8 mouse cellular contexts compared by ENCODE assay signal in the genomic region with DNA sequence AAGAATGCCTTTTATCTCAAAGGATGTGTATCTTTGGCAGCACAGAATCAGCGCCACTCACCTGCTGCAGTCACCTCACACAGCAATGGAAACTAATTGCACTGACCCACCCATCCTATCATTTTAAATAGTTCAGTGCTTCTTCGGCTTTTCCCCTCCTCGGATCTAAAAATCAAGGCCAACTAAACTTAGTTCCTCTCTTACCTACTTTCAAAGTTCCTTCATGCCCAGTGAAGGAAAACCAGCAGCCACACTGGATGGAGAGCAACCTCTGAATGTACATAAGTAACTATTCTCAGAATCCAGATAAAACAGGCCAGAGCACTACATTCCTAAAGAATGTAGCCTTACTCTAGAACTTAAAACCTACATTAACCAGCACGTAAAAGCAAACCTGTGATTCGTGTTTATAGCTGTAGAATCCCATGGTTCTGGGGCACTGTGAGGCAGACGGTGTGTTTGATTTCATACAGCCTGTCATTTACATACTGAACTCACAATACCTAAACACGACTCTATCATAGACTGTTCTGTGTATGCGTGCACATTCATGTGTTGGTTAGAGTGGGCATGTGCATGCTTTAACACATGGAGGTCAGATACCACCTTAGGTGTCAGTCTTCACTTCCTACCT. TPM values are rescaled to one million over a fixed set of nuclear protein-coding genes. Genes with fewer than 3 reads are reported as not detected.
DNase-seq lines count a peak whose midpoint lies in the region; ATAC-seq and TF ChIP-seq lines count a peak whose summit lies in the region.

No protein-coding gene starts in this region.

- no peak for DNase-seq in limb, embryonic 14.5 days (ENCODE audit: low spot score)
- DNase-seq in B cell, adult 2 months: no peak
- DNase-seq in urinary bladder, postnatal 36 days (ENCODE audit: low spot score in 2 of 2): no peak

- 85% methylated on average over 8 of the region's 8 CpGs for WGBS in limb, embryonic 14.5 days
- 82% methylated on average over 8 of the region's 8 CpGs for WGBS in stomach, embryonic 15.5 days

- H3K4me1 ChIP-seq in erythroblast, embryonic 14.5 days (ENCODE audit: control insufficient read depth): peaks cover 60% of the 10 kb centered on the region
- H3K4me1 ChIP-seq in megakaryocyte, embryonic 14.5 days: peaks cover 65% of the 10 kb centered on the region
- H3K4me1 ChIP-seq in limb, embryonic 14.5 days (ENCODE audit: control insufficient read depth, insufficient read depth, low read length): peaks cover 23% of the 10 kb centered on the region
- peaks cover 23% of the 10 kb centered on the region for H3K4me1 ChIP-seq in stomach, embryonic 15.5 days

- peak overlapping the region; percentile 58; the same call in 1 of the 2 replicates for H3K4me2 ChIP-seq in limb, embryonic 14.5 days (replicated peaks; ENCODE audit: low read depth, low read length, severe bottlenecking)
- peak overlapping the region; percentile 70; the same call in 1 of the 2 replicates for H3K4me2 ChIP-seq in stomach, embryonic 15.5 days

- H3K4me3 ChIP-seq in erythroblast, embryonic 14.5 days (replicated peaks): peak overlapping the region; percentile 97
- H3K4me3 ChIP-seq in megakaryocyte, embryonic 14.5 days (replicated peaks): peak overlapping the region; percentile 98
- H3K4me3 ChIP-seq in limb, embryonic 14.5 days (replicated peaks; ENCODE audit: low read length): peak overlapping the region; percentile 76
- H3K4me3 ChIP-seq in stomach, embryonic 15.5 days (replicated peaks): peak overlapping the region; percentile 88

- H3K27me3 ChIP-seq in erythroblast, embryonic 14.5 days (ENCODE audit: control insufficient read depth): no peaks in the 10 kb centered on the region
- no peaks in the 10 kb centered on the region for H3K27me3 ChIP-seq in megakaryocyte, embryonic 14.5 days (replicated peaks)
- H3K27me3 ChIP-seq in limb, embryonic 14.5 days (ENCODE audit: control insufficient read depth, insufficient read depth, low read length): no peaks in the 10 kb centered on the region
- H3K27me3 ChIP-seq in stomach, embryonic 15.5 days (replicated peaks): no peaks in the 10 kb centered on the region

- no peak for TF ChIP-seq POLR2A in limb, embryonic 14.5 days (IDR thresholded peaks at IDR 0.05; ENCODE audit: borderline replicate concordance, extremely low read depth, insufficient read depth, insufficient read length)

- no peak for ATAC-seq in erythroblast, adult 5-6 weeks (replicated peaks; ENCODE audit: low FRiP score, poor library complexity, severe bottlenecking)
- no peak for ATAC-seq in megakaryocyte, adult 5-6 weeks (ENCODE audit: poor library complexity, severe bottlenecking)
- no peak for ATAC-seq in limb, embryonic 14.5 days (ENCODE audit: low FRiP score, low read depth)
- no peak for ATAC-seq in stomach, embryonic 15.5 days (ENCODE audit: insufficient read depth, low FRiP score, low read depth)

- peaks cover 59% of the 10 kb centered on the region for H3K36me3 ChIP-seq in erythroblast, embryonic 14.5 days (ENCODE audit: control insufficient read depth)
- peaks cover 55% of the 10 kb centered on the region for H3K36me3 ChIP-seq in megakaryocyte, embryonic 14.5 days (replicated peaks; ENCODE audit: low read length)
- H3K36me3 ChIP-seq in limb, embryonic 14.5 days (ENCODE audit: control insufficient read depth, insufficient read depth, low read length): peaks cover 55% of the 10 kb centered on the region
- no peaks in the 10 kb centered on the region; the same call in 1 of the 2 replicates for H3K36me3 ChIP-seq in stomach, embryonic 15.5 days

- H3K27ac ChIP-seq in limb, embryonic 14.5 days (replicated peaks; ENCODE audit: low read depth, low read length): no peak overlapping the region
- H3K27ac ChIP-seq in stomach, embryonic 15.5 days: peak overlapping the region; percentile 85; the same call in 1 of the 2 replicates

- H3K9me3 ChIP-seq in erythroblast, embryonic 14.5 days (ENCODE audit: control insufficient read depth, low read length): no peaks in the 10 kb centered on the region
- H3K9me3 ChIP-seq in megakaryocyte, embryonic 14.5 days: no peaks in the 10 kb centered on the region
- H3K9me3 ChIP-seq in limb, embryonic 14.5 days (ENCODE audit: control insufficient read depth, low read length): no peaks in the 10 kb centered on the region
- no peaks in the 10 kb centered on the region for H3K9me3 ChIP-seq in stomach, embryonic 15.5 days

- no peak overlapping the region for H3K9ac ChIP-seq in limb, embryonic 14.5 days (ENCODE audit: low read depth, low read length, severe bottlenecking)
- no peak overlapping the region for H3K9ac ChIP-seq in stomach, embryonic 15.5 days

RNA-seq across cellular contexts. Expression of a gene that starts 0.9 kb away (rescaled TPM):
- polyA plus RNA-seq in erythroblast, embryonic 14.5 days (2012): 24.7 and 28.2 TPM in 2 replicates
- 30.5 and 30.9 TPM in 2 replicates for total RNA-seq in erythroblast, adult 5-6 weeks (2015; ENCODE audit: low replicate concordance)
- 51.7 and 71.7 TPM in 2 replicates for total RNA-seq in erythroblast, adult 5-6 weeks (2017; ENCODE audit: low replicate concordance)
- 34.4 and 53.3 TPM in 2 replicates for polyA plus RNA-seq in megakaryocyte, embryonic 14.5 days (2012; ENCODE audit: insufficient read depth, low replicate concordance)
- 52.3 and 53.9 TPM in 2 replicates for total RNA-seq in megakaryocyte, adult 5-6 weeks (2015)
- total RNA-seq in megakaryocyte, adult 5-6 weeks (2017): 170 and 172 TPM in 2 replicates
- polyA plus RNA-seq in limb, embryonic 14.5 days (2012; rRNA removed): 104 and 132 TPM in 2 replicates
- 151 and 152 TPM in 2 replicates for polyA plus RNA-seq in limb, embryonic 14.5 days (2014; fragmentation: Nextera tagmentation; extraction: Ambion mirVana)
- polyA plus RNA-seq in stomach, embryonic 15.5 days (2015; fragmentation: Nextera tagmentation; extraction: Ambion mirVana): 143 and 149 TPM in 2 replicates

RNA-seq across cellular contexts. Expression of a gene that starts 3.9 kb away (rescaled TPM):
- 1.8 and 2.8 TPM in 2 replicates for polyA plus RNA-seq in erythroblast, embryonic 14.5 days (2012)
- 12.9 and 16.1 TPM in 2 replicates for total RNA-seq in erythroblast, adult 5-6 weeks (2015; ENCODE audit: low replicate concordance)
- 5.0 and 14.6 TPM in 2 replicates for total RNA-seq in erythroblast, adult 5-6 weeks (2017; ENCODE audit: low replicate concordance)
- polyA plus RNA-seq in megakaryocyte, embryonic 14.5 days (2012; ENCODE audit: insufficient read depth, low replicate concordance): 17.7 and 18.6 TPM in 2 replicates
- 60.7 and 78.0 TPM in 2 replicates for total RNA-seq in megakaryocyte, adult 5-6 weeks (2015)
- 22.2 and 43.8 TPM in 2 replicates for total RNA-seq in megakaryocyte, adult 5-6 weeks (2017)
- 62.9 and 63.5 TPM in 2 replicates for polyA plus RNA-seq in limb, embryonic 14.5 days (2012; rRNA removed)
- polyA plus RNA-seq in limb, embryonic 14.5 days (2014; fragmentation: Nextera tagmentation; extraction: Ambion mirVana): 99.0 and 99.7 TPM in 2 replicates
- 85.2 and 90.9 TPM in 2 replicates for polyA plus RNA-seq in stomach, embryonic 15.5 days (2015; fragmentation: Nextera tagmentation; extraction: Ambion mirVana)

RNA-seq across cellular contexts. Expression of a gene that starts 41.6 kb away (rescaled TPM):
- 1.1 TPM in 2 replicates for polyA plus RNA-seq in erythroblast, embryonic 14.5 days (2012)
- 12.5 and 23.2 TPM in 2 replicates for total RNA-seq in erythroblast, adult 5-6 weeks (2015; ENCODE audit: low replicate concordance)
- total RNA-seq in erythroblast, adult 5-6 weeks (2017; ENCODE audit: low replicate concordance): 5.5 and 10.5 TPM in 2 replicates
- 13.7 and 15.8 TPM in 2 replicates for polyA plus RNA-seq in megakaryocyte, embryonic 14.5 days (2012; ENCODE audit: insufficient read depth, low replicate concordance)
- 22.1 and 23.9 TPM in 2 replicates for total RNA-seq in megakaryocyte, adult 5-6 weeks (2015)
- 22.4 and 25.9 TPM in 2 replicates for total RNA-seq in megakaryocyte, adult 5-6 weeks (2017)
- 49.3 and 53.5 TPM in 2 replicates for polyA plus RNA-seq in limb, embryonic 14.5 days (2012; rRNA removed)
- polyA plus RNA-seq in limb, embryonic 14.5 days (2014; fragmentation: Nextera tagmentation; extraction: Ambion mirVana): 38.9 and 45.5 TPM in 2 replicates
- 28.6 and 33.1 TPM in 2 replicates for polyA plus RNA-seq in stomach, embryonic 15.5 days (2015; fragmentation: Nextera tagmentation; extraction: Ambion mirVana)

RNA-seq across cellular contexts. Expression of a gene that starts 41.6 kb away (rescaled TPM):
- polyA plus RNA-seq in erythroblast, embryonic 14.5 days (2012): 1.2 and 2.3 TPM in 2 replicates
- 10.2 and 10.9 TPM in 2 replicates for total RNA-seq in erythroblast, adult 5-6 weeks (2015; ENCODE audit: low replicate concordance)
- total RNA-seq in erythroblast, adult 5-6 weeks (2017; ENCODE audit: low replicate concordance): 9.1 and 10.2 TPM in 2 replicates
- 1.1 and 13.8 TPM in 2 replicates for polyA plus RNA-seq in megakaryocyte, embryonic 14.5 days (2012; ENCODE audit: insufficient read depth, low replicate concordance)
- 22.5 and 24.4 TPM in 2 replicates for total RNA-seq in megakaryocyte, adult 5-6 weeks (2015)
- total RNA-seq in megakaryocyte, adult 5-6 weeks (2017): 35.9 and 39.0 TPM in 2 replicates
- polyA plus RNA-seq in limb, embryonic 14.5 days (2012; rRNA removed): 30.6 and 31.0 TPM in 2 replicates
- 46.4 and 52.4 TPM in 2 replicates for polyA plus RNA-seq in limb, embryonic 14.5 days (2014; fragmentation: Nextera tagmentation; extraction: Ambion mirVana)
- 46.9 and 47.6 TPM in 2 replicates for polyA plus RNA-seq in stomach, embryonic 15.5 days (2015; fragmentation: Nextera tagmentation; extraction: Ambion mirVana)
